Mouse (Mus musculus): ENCODE data around the gene Ifna7. TPM values are rescaled to one million over a fixed set of nuclear protein-coding genes. Genes with fewer than 3 reads are reported as not detected.
"Not testable (repeated sequence)": the region's sequence is repeated elsewhere in the genome, so short reads cannot be mapped to it uniquely, and the experiment has no call there.

Ifna7 gene
- polyA plus RNA-seq, 1 experiment: not detected

- TF ChIP-seq CTCF (IDR thresholded peaks at IDR 0.05; ENCODE audit: low read depth, low read length) (no peak), POLR2A (IDR thresholded peaks at IDR 0.05; ENCODE audit: insufficient read depth, low read length) (no peak), EP300 (IDR thresholded peaks at IDR 0.05; ENCODE audit: insufficient read depth, low read depth, low read length) (no peak)
- Histone ChIP-seq H3K4me3 (ENCODE audit: low read depth, low read length) (no peak within 1 kb of the TSS), H3K27me3 (ENCODE audit: control insufficient read depth, insufficient read depth, low read length, poor library complexity, severe bottlenecking) (no peaks in the 10 kb centered on the region), H3K4me1 (ENCODE audit: control insufficient read depth, insufficient read depth, low read length) (no peaks in the 10 kb centered on the region), H3K36me3 (ENCODE audit: control insufficient read depth, insufficient read depth, low read length, poor library complexity, severe bottlenecking) (no peaks in the 10 kb centered on the region), H3K9ac (ENCODE audit: low read depth, poor library complexity, severe bottlenecking) (no peak within 1 kb of the TSS), H3K9me3 (replicated peaks; ENCODE audit: control insufficient read depth, insufficient read depth, low read length, poor library complexity, severe bottlenecking) (no peaks in the 10 kb centered on the region), H3K27ac (ENCODE audit: insufficient read depth, low read length) (no peak within 1 kb of the TSS)
These were observed 3.6 kb downstream of the Ifna7 start, which contains the start of gene Ifna11 for GRCm38 (mm10) chr4:88819659-88820058. TSS of gene Ifna11 (plus strand) at chr4:88819959.

- TF ChIP-seq POLR2A (IDR thresholded peaks at IDR 0.05; ENCODE audit: insufficient read depth, low read length) (no peak), CTCF (IDR thresholded peaks at IDR 0.05; ENCODE audit: low read depth, low read length) (no peak), EP300 (IDR thresholded peaks at IDR 0.05; ENCODE audit: insufficient read depth, low read depth, low read length) (no peak)
- Histone ChIP-seq H3K9me3 (replicated peaks; ENCODE audit: control insufficient read depth, insufficient read depth, low read length, poor library complexity, severe bottlenecking) (no peaks in the 10 kb centered on the region), H3K4me3 (ENCODE audit: low read depth, low read length) (no peak overlapping the region), H3K9ac (ENCODE audit: low read depth, poor library complexity, severe bottlenecking) (no peak overlapping the region), H3K27ac (ENCODE audit: insufficient read depth, low read length) (no peak overlapping the region), H3K27me3 (ENCODE audit: control insufficient read depth, insufficient read depth, low read length, poor library complexity, severe bottlenecking) (no peaks in the 10 kb centered on the region), H3K36me3 (ENCODE audit: control insufficient read depth, insufficient read depth, low read length, poor library complexity, severe bottlenecking) (no peaks in the 10 kb centered on the region), H3K4me1 (ENCODE audit: control insufficient read depth, insufficient read depth, low read length) (no peaks in the 10 kb centered on the region)
These were observed 7.0 kb downstream of the Ifna7 start for GRCm38 (mm10) chr4:88822995-88823394.

GRCm38 (mm10) chr4:88827116-88827515 is 11.1 kb downstream of the Ifna7 start, which contains the start of gene Ifna6:
TSS of gene Ifna6 (plus strand) at chr4:88827416.
- H3K9me3 ChIP-seq (replicated peaks; ENCODE audit: control insufficient read depth, insufficient read depth, low read length, poor library complexity, severe bottlenecking); H3K27me3 ChIP-seq (ENCODE audit: control insufficient read depth, insufficient read depth, low read length, poor library complexity, severe bottlenecking); H3K4me1 ChIP-seq (ENCODE audit: control insufficient read depth, insufficient read depth, low read length); H3K4me3 ChIP-seq (ENCODE audit: low read depth, low read length); H3K9ac ChIP-seq (ENCODE audit: low read depth, poor library complexity, severe bottlenecking); H3K36me3 ChIP-seq (ENCODE audit: control insufficient read depth, insufficient read depth, low read length, poor library complexity, severe bottlenecking); H3K27ac ChIP-seq (ENCODE audit: insufficient read depth, low read length): not testable (repeated sequence)

GRCm38 (mm10) chr4:88830523-88830922 is 14.5 kb downstream of the Ifna7 start:
- no peak overlapping the region for H3K4me3 ChIP-seq (ENCODE audit: low read depth, low read length)
- TF ChIP-seq POLR2A (IDR thresholded peaks at IDR 0.05; ENCODE audit: insufficient read depth, low read length) (no peak), CTCF (IDR thresholded peaks at IDR 0.05; ENCODE audit: low read depth, low read length) (no peak), EP300 (IDR thresholded peaks at IDR 0.05; ENCODE audit: insufficient read depth, low read depth, low read length) (no peak)
- no peaks in the 10 kb centered on the region for H3K4me1 ChIP-seq (ENCODE audit: control insufficient read depth, insufficient read depth, low read length)
- peaks cover 4% of the 10 kb centered on the region for H3K9me3 ChIP-seq (replicated peaks; ENCODE audit: control insufficient read depth, insufficient read depth, low read length, poor library complexity, severe bottlenecking)
- H3K27ac ChIP-seq (ENCODE audit: insufficient read depth, low read length): no peak overlapping the region
- no peaks in the 10 kb centered on the region for H3K36me3 ChIP-seq (ENCODE audit: control insufficient read depth, insufficient read depth, low read length, poor library complexity, severe bottlenecking)
- H3K27me3 ChIP-seq (ENCODE audit: control insufficient read depth, insufficient read depth, low read length, poor library complexity, severe bottlenecking): no peaks in the 10 kb centered on the region
- H3K9ac ChIP-seq (ENCODE audit: low read depth, poor library complexity, severe bottlenecking): no peak overlapping the region

GRCm38 (mm10) chr4:88835225-88835624 is 19.2 kb downstream of the Ifna7 start, which contains the start of gene Ifna5:
TSS of gene Ifna5 (plus strand) at chr4:88835525.
- not testable (repeated sequence) for H3K9ac ChIP-seq (ENCODE audit: low read depth, poor library complexity, severe bottlenecking); H3K36me3 ChIP-seq (ENCODE audit: control insufficient read depth, insufficient read depth, low read length, poor library complexity, severe bottlenecking); H3K27me3 ChIP-seq (ENCODE audit: control insufficient read depth, insufficient read depth, low read length, poor library complexity, severe bottlenecking); H3K27ac ChIP-seq (ENCODE audit: insufficient read depth, low read length); H3K9me3 ChIP-seq (replicated peaks; ENCODE audit: control insufficient read depth, insufficient read depth, low read length, poor library complexity, severe bottlenecking); H3K4me1 ChIP-seq (ENCODE audit: control insufficient read depth, insufficient read depth, low read length); H3K4me3 ChIP-seq (ENCODE audit: low read depth, low read length)

- Histone ChIP-seq H3K9me3 (replicated peaks; ENCODE audit: control insufficient read depth, insufficient read depth, low read length, poor library complexity, severe bottlenecking) (no peaks in the 10 kb centered on the region), H3K9ac (ENCODE audit: low read depth, poor library complexity, severe bottlenecking) (no peak overlapping the region), H3K4me1 (ENCODE audit: control insufficient read depth, insufficient read depth, low read length) (no peaks in the 10 kb centered on the region), H3K36me3 (ENCODE audit: control insufficient read depth, insufficient read depth, low read length, poor library complexity, severe bottlenecking) (no peaks in the 10 kb centered on the region), H3K27me3 (ENCODE audit: control insufficient read depth, insufficient read depth, low read length, poor library complexity, severe bottlenecking) (no peaks in the 10 kb centered on the region), H3K4me3 (ENCODE audit: low read depth, low read length) (no peak overlapping the region), H3K27ac (ENCODE audit: insufficient read depth, low read length) (no peak overlapping the region)
- TF ChIP-seq CTCF (IDR thresholded peaks at IDR 0.05; ENCODE audit: low read depth, low read length) (no peak), EP300 (IDR thresholded peaks at IDR 0.05; ENCODE audit: insufficient read depth, low read depth, low read length) (no peak), POLR2A (IDR thresholded peaks at IDR 0.05; ENCODE audit: insufficient read depth, low read length) (no peak)
These were observed 22.8 kb downstream of the Ifna7 start for GRCm38 (mm10) chr4:88838828-88839227.

All from ES-Bruce4 (cell line).